Mouse (Mus musculus): ENCODE results near the gene Nmt2.

Nmt2 gene

DNA sequence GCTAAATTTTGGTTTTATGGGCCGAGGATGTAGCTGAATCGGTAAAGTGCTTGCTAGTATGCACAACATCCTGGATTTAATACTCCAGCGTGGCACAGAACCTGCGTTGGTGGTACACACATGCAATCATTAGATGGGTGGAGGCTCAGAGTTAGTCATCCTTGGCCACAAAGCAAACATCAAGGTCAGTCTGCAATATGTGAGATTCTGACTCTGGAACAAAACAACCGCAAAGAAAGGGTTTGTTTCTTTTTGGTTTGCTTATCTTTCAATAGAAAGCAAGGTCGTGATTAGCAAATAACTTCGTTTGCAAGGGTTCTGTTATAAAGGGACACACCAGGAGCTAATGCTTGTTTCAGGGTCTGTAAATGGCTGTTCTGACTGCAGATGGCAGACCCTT lies 6.5 kb upstream of the Nmt2 start:
- Histone ChIP-seq H3K4me1 (replicated peaks; ENCODE audit: low read depth, low read length) (peaks cover 7% of the 10 kb centered on the region), H3K36me3 (ENCODE audit: insufficient read depth, low read length) (no peaks in the 10 kb centered on the region), H3K4me3 (replicated peaks; ENCODE audit: low read length) (no peak overlapping the region), H3K9me3 (ENCODE audit: low read length) (no peaks in the 10 kb centered on the region), H3K27me3 (ENCODE audit: insufficient read depth, low read length) (no peaks in the 10 kb centered on the region)
- TF ChIP-seq NANOG (IDR thresholded peaks at IDR 0.05; ENCODE audit: borderline replicate concordance, low read length) (no peak), CTCF (conservative IDR thresholded peaks at IDR 0.05; ENCODE audit: low read length) (no peak)

DNA sequence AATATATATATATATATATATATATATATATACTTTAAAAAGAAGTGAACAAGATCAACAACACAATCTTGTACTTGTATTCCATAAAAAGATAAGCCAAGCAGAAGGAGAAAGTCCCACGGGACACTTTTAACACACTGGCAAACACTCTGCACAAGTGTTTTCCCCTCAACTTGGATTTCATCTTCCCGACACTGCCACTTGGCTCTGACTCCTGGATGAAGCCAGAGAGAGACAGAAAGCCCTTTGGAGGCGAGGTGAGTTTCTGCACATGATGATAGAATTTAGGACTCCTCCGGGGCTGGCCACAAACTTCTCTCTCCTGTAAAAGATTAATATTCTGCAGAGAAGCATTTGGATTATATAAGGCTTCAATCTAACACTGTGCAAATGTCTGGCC lies 2.7 kb upstream of the Nmt2 start:
- H3K4me1 ChIP-seq (replicated peaks; ENCODE audit: low read depth, low read length): peaks cover 25% of the 10 kb centered on the region

GRCm38 (mm10) chr2:3282866-3283601 lies 978 bp upstream of the Nmt2 start:
- Histone ChIP-seq H3K36me3 (ENCODE audit: insufficient read depth, low read length) (0 out of 2 replicates have a peak, but pooled peaks cover 3% of the 10 kb centered on the region), H3K4me3 (replicated peaks; ENCODE audit: low read length) (peak overlapping the region; percentile 75), H3K27me3 (ENCODE audit: insufficient read depth, low read length) (no peaks in the 10 kb centered on the region), H3K4me1 (replicated peaks; ENCODE audit: low read depth, low read length) (peaks cover 25% of the 10 kb centered on the region), H3K9me3 (ENCODE audit: low read length) (no peaks in the 10 kb centered on the region)
- TF ChIP-seq NANOG (IDR thresholded peaks at IDR 0.05; ENCODE audit: borderline replicate concordance, low read length) (no peak), POU5F1 (IDR thresholded peaks at IDR 0.05; ENCODE audit: borderline replicate concordance, low read length) (no peak), CTCF (conservative IDR thresholded peaks at IDR 0.05; ENCODE audit: low read length) (no peak)

More for the DNA sequence above, 2.7 kb upstream of the Nmt2 start:
- 0 out of 2 replicates have a peak, but pooled peaks cover 3% of the 10 kb centered on the region for H3K36me3 ChIP-seq (ENCODE audit: insufficient read depth, low read length)
- H3K27me3 ChIP-seq (ENCODE audit: insufficient read depth, low read length): no peaks in the 10 kb centered on the region
- H3K9me3 ChIP-seq (ENCODE audit: low read length): no peaks in the 10 kb centered on the region
- H3K4me3 ChIP-seq (replicated peaks; ENCODE audit: low read length): no peak overlapping the region
- TF ChIP-seq POU5F1 (IDR thresholded peaks at IDR 0.05; ENCODE audit: borderline replicate concordance, low read length) (no peak), CTCF (conservative IDR thresholded peaks at IDR 0.05; ENCODE audit: low read length) (no peak), NANOG (IDR thresholded peaks at IDR 0.05; ENCODE audit: borderline replicate concordance, low read length) (no peak)

- peaks cover 25% of the 10 kb centered on the region for H3K4me1 ChIP-seq (replicated peaks; ENCODE audit: low read depth, low read length)
- peak overlapping the region; percentile 98 for H3K4me3 ChIP-seq (replicated peaks; ENCODE audit: low read length)
- H3K9me3 ChIP-seq (ENCODE audit: low read length): no peaks in the 10 kb centered on the region
- H3K27me3 ChIP-seq (ENCODE audit: insufficient read depth, low read length): no peaks in the 10 kb centered on the region
- TF ChIP-seq NANOG (IDR thresholded peaks at IDR 0.05; ENCODE audit: borderline replicate concordance, low read length) (no peak), POU5F1 (IDR thresholded peaks at IDR 0.05; ENCODE audit: borderline replicate concordance, low read length) (no peak)
- 0 out of 2 replicates have a peak, but pooled peaks cover 3% of the 10 kb centered on the region for H3K36me3 ChIP-seq (ENCODE audit: insufficient read depth, low read length)
Observed at GRCm38 (mm10) chr2:3284473-3285180, 615 bp downstream of the Nmt2 start.

GRCm38 (mm10) chr2:3285181-3285530 lies 1.1 kb downstream of the Nmt2 start:
- no peaks in the 10 kb centered on the region for H3K9me3 ChIP-seq (ENCODE audit: low read length)
- peaks cover 25% of the 10 kb centered on the region for H3K4me1 ChIP-seq (replicated peaks; ENCODE audit: low read depth, low read length)
- peak overlapping the region; percentile 98 for H3K4me3 ChIP-seq (replicated peaks; ENCODE audit: low read length)
- no peaks in the 10 kb centered on the region for H3K27me3 ChIP-seq (ENCODE audit: insufficient read depth, low read length)
- TF ChIP-seq CTCF (conservative IDR thresholded peaks at IDR 0.05; ENCODE audit: low read length): no peak
- no peak for TF ChIP-seq NANOG (IDR thresholded peaks at IDR 0.05; ENCODE audit: borderline replicate concordance, low read length)
- no peak for TF ChIP-seq POU5F1 (IDR thresholded peaks at IDR 0.05; ENCODE audit: borderline replicate concordance, low read length)
- H3K36me3 ChIP-seq (ENCODE audit: insufficient read depth, low read length): 0 out of 2 replicates have a peak, but pooled peaks cover 3% of the 10 kb centered on the region

GRCm38 (mm10) chr2:3285709-3286108 lies 1.7 kb downstream of the Nmt2 start:
- Histone ChIP-seq H3K4me3 (replicated peaks; ENCODE audit: low read length) (peak overlapping the region; percentile 98; the same call in 1 of the 2 replicates), H3K27me3 (ENCODE audit: insufficient read depth, low read length) (no peaks in the 10 kb centered on the region), H3K9me3 (ENCODE audit: low read length) (no peaks in the 10 kb centered on the region), H3K4me1 (replicated peaks; ENCODE audit: low read depth, low read length) (peaks cover 25% of the 10 kb centered on the region), H3K36me3 (ENCODE audit: insufficient read depth, low read length) (0 out of 2 replicates have a peak, but pooled peaks cover 3% of the 10 kb centered on the region)
- no peak for TF ChIP-seq POU5F1 (IDR thresholded peaks at IDR 0.05; ENCODE audit: borderline replicate concordance, low read length)
- TF ChIP-seq NANOG (IDR thresholded peaks at IDR 0.05; ENCODE audit: borderline replicate concordance, low read length): no peak
- TF ChIP-seq CTCF (conservative IDR thresholded peaks at IDR 0.05; ENCODE audit: low read length): no peak

DNA sequence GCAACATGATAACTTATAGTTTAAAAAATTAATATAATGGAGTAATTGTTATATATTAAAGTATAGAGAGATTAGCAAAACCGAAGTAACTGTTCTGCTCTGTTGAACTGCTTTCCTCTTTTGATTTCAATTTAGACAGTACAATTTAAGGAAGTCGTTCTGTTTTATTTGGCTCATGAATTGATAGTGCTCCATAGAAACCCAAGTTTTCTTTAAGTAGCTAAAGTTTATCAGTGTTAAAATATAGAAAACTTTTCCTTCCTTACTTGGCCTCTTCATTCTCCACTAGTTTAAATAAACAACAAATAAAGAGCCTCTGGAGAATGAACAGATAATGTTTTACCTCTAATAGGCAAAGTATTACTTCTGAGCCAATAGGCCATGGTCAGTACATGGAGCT lies 2.2 kb downstream of the Nmt2 start:
- no peak for TF ChIP-seq CTCF (conservative IDR thresholded peaks at IDR 0.05; ENCODE audit: low read length)
- TF ChIP-seq NANOG (IDR thresholded peaks at IDR 0.05; ENCODE audit: borderline replicate concordance, low read length): no peak
- no peak for TF ChIP-seq POU5F1 (IDR thresholded peaks at IDR 0.05; ENCODE audit: borderline replicate concordance, low read length)
- Histone ChIP-seq H3K4me1 (replicated peaks; ENCODE audit: low read depth, low read length) (peaks cover 25% of the 10 kb centered on the region), H3K36me3 (ENCODE audit: insufficient read depth, low read length) (0 out of 2 replicates have a peak, but pooled peaks cover 3% of the 10 kb centered on the region), H3K4me3 (replicated peaks; ENCODE audit: low read length) (no peak overlapping the region), H3K27me3 (ENCODE audit: insufficient read depth, low read length) (no peaks in the 10 kb centered on the region), H3K9me3 (ENCODE audit: low read length) (no peaks in the 10 kb centered on the region)

- Histone ChIP-seq H3K9me3 (ENCODE audit: low read length) (no peaks in the 10 kb centered on the region), H3K27me3 (ENCODE audit: insufficient read depth, low read length) (no peaks in the 10 kb centered on the region), H3K4me1 (replicated peaks; ENCODE audit: low read depth, low read length) (peaks cover 11% of the 10 kb centered on the region), H3K36me3 (ENCODE audit: insufficient read depth, low read length) (0 out of 2 replicates have a peak, but pooled peaks cover 3% of the 10 kb centered on the region), H3K4me3 (replicated peaks; ENCODE audit: low read length) (no peak overlapping the region)
- TF ChIP-seq CTCF (conservative IDR thresholded peaks at IDR 0.05; ENCODE audit: low read length) (no peak), POU5F1 (IDR thresholded peaks at IDR 0.05; ENCODE audit: borderline replicate concordance, low read length) (no peak), NANOG (IDR thresholded peaks at IDR 0.05; ENCODE audit: borderline replicate concordance, low read length) (no peak)
Observed at GRCm38 (mm10) chr2:3289581-3289980, 5.6 kb downstream of the Nmt2 start.
